Mouse (Mus musculus) hindlimb bud, embryonic 11.5 days (tissue): ENCODE results near the gene Tulp2.

Experiments
- DNase-seq: peaks from one replicate; pipeline ENCODE4 v3.0.0-alpha.2; 2012; ENCODE audit warnings: low read depth, low spot score; ENCODE audit errors: extremely low spot score

The Tulp2 gene

GRCm38 (mm10) chr7:45481374-45481927 lies at the start of gene Tulp2:
Gene Tulp2, plus strand, starts transcription at chr7:45481877.
- DNase-seq: no peak

DNA sequence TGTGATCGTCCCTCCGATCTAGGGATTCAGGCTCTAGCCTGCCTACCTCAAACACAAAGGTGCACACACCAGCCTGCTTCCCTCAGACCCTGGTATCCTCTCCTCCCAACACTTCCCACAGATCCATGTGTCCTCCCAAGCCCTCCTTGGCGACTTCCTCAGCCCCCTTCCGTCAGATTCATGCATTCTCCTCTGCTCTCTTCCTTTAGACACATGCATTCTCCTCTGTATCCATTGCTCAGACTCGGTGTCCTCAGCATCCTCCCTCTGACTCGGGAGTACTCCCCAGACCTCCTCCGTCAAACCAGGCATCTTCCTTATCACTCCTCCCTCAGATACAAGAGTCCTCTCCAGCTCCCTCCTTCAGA lies 47.9 kb upstream of the Tulp2 start:
- DNase-seq: no peak

- DNase-seq: peak; percentile 99
Observed at GRCm38 (mm10) chr7:45434203-45435015, 47.3 kb upstream of the Tulp2 start, which contains the start of gene Gys1. Gene Gys1, plus strand, starts transcription at chr7:45434844.

- no peak for DNase-seq
Observed at GRCm38 (mm10) chr7:45435038-45435437, 46.6 kb upstream of the Tulp2 start.

GRCm38 (mm10) chr7:45436444-45436843 lies 45.2 kb upstream of the Tulp2 start:
- DNase-seq: no peak

- DNase-seq: no peak
Observed at GRCm38 (mm10) chr7:45437046-45437445, 44.6 kb upstream of the Tulp2 start.

- no peak for DNase-seq
Observed at GRCm38 (mm10) chr7:45437521-45438276, 44.0 kb upstream of the Tulp2 start, which contains the start of gene Ruvbl2. Gene Ruvbl2, minus strand, starts transcription at chr7:45438096.

DNA sequence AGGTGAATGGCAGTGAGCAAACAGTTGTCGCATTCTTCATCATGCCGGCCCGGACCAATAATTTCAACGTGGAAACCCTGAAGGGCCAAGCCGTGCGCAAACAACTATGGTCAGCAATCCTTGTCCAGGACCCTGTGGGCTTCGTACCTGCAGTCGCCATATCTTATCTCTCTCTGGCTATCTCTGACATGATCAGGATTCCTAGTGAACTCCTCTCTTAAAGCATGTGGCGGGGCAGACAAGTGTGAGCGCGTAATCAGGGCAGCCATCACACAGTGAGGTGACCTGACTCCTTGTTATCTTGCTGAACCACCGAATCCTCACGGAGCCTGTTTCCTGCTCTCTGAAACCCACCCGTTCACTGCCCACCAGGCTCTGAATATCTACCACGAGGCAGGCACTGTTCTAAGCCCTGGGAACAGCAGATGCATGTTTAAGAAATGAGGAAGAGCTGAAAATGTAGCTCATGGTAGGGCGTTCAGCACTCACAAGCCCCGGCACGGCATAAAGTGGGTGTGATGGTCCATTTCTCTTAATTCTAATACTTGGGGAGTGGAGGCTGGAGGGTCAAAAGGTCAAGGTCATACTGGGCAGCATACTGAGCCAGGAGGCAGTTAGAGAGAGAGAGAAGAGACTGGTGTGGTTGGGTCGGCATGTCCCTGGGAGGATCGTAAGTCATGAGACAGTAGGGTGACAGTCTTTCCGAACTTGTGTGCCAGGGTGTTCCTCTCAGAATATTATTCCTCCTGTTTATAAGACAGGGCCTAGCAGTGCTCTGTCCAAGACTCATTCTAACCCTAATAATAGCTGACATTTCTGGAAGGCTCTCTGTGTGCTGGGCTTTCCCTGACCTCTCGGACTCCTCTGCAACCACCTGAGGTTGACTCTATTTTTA lies 37.9 kb upstream of the Tulp2 start:
- no peak for DNase-seq

GRCm38 (mm10) chr7:45446589-45446988 lies 35.1 kb upstream of the Tulp2 start:
- DNase-seq: no peak

- DNase-seq: no peak
Observed at GRCm38 (mm10) chr7:45447325-45447990, 34.2 kb upstream of the Tulp2 start.

GRCm38 (mm10) chr7:45449974-45450373 lies 31.7 kb upstream of the Tulp2 start:
- no peak for DNase-seq

- no peak for DNase-seq
Observed at GRCm38 (mm10) chr7:45451344-45451982, 30.2 kb upstream of the Tulp2 start.

- DNase-seq: no peak
Observed at GRCm38 (mm10) chr7:45454971-45455370, 26.7 kb upstream of the Tulp2 start.

GRCm38 (mm10) chr7:45455932-45456696 lies 25.6 kb upstream of the Tulp2 start:
- DNase-seq: no peak

- DNase-seq: no peak
Observed at GRCm38 (mm10) chr7:45456721-45457203, 24.9 kb upstream of the Tulp2 start.

DNA sequence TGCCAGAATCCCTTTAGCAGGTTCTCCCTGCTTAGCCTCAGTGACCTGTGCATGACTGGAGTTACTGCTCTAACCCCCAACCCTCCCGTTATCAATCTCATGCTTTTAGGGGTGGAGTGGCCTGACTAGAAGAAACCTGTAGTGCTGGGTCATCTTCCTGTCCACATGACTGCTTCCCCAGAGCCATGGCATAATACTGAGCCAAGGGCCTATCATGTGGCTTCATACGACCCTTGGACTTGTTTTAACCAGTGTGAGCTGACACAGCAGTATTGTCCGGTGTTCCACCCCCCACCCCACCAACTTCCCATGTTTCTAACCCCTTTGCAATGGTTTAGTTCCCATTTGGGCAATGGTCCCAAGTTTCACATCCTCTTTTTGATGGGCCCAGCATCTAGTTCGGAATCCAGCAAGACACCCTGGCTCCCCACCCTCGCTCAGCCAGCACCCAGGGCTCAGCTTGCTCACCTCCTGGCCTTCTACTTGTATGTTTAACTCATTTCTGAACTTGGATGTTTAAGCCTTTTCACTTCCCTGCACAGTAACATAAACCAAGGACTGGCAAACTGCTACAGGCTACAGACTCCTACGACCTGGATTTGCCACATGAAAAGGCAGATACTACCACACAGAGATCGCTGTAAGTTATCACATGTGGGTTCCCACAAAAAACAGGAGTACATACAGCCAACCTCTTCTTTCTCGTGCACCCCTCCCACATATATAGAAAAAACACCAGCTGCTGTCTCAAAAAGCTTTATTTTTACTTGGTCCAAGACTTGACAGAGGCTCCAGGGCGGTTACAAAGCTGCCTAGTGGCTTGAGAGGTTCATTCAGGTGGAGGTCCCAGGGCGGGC lies 24.2 kb upstream of the Tulp2 start:
- no peak for DNase-seq

DNA sequence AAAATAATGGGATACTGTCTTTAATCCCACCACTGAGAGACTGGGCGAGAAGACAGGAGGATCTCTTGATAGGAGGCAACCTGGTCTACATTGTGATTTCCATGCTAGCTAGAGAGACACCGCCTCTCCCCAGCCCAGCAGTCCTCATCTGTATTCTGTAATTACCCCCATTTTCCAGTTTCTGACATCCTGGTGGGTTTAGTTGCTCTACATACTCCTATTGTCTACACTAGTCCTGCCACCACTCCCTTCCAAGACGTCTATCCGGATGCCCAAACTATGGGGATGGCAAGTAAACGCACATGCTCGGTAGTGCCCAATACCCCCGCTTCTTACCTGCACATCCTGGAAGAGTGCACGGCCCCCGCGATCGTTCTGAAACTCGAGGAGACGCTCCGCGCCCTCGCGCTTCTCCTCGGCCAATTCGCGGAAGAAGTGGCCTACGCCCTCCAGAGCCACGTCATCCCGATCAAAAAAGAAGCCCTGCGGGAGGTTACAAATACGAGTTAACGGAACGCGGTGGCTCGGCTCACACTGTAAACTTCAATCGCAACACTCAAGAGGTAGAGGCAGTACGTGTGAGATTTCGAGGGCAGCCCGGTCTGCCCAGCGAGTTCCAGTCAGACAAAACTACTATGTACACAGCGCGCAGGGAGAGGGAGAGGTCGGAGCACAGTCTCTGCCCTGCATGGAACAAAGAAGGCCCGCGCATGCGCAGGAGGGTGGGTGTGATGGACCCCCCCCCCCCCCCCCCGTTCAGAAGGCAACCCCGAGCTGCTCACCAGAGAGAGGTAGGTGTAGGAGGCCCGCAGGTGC lies 22.7 kb upstream of the Tulp2 start:
- no peak for DNase-seq
